Mouse (Mus musculus) embryonic facial prominence, embryonic 12.5 days (tissue): ENCODE measurements around the gene Rnf208. TPM values are rescaled to one million over a fixed set of nuclear protein-coding genes. Genes with fewer than 3 reads are reported as not detected.

Source experiments
- ATAC-seq: fragments of 200-750 bp; cut with Nextera tagmentation; 2 replicates; pipeline ENCODE4 v1.8.0; 2017; ENCODE audit not compliant: insufficient number of reproducible peaks, insufficient read depth, low FRiP score, low TSS enrichment
- H3K27ac ChIP-seq: fragments of 300-500 bp; sonication (generic); 2 replicates; pipeline ENCODE4 v1.5.1; 2016; ENCODE audit warnings: mild to moderate bottlenecking
- H3K27me3 ChIP-seq: fragments of 300-500 bp; sonication (generic); 2 replicates; pipeline ENCODE4 v1.6.1; 2016; ENCODE audit warnings: mild to moderate bottlenecking, moderate library complexity
- H3K36me3 ChIP-seq: fragments of 300-500 bp; sonication (generic); 2 replicates; pipeline ENCODE4 v1.6.1; 2016; ENCODE audit warnings: mild to moderate bottlenecking
- H3K4me1 ChIP-seq: fragments of 300-500 bp; sonication (generic); 2 replicates; pipeline ENCODE4 v1.6.1; 2016
- H3K4me2 ChIP-seq: fragments of 300-500 bp; sonication (generic); replicated peaks from 2 replicates; pipeline ENCODE4 v1.6.1; 2016; ENCODE audit warnings: mild to moderate bottlenecking, moderate library complexity
- H3K4me3 ChIP-seq: fragments of 300-500 bp; sonication (generic); 2 replicates; pipeline ENCODE4 v1.5.1; 2016; ENCODE audit warnings: mild to moderate bottlenecking
- H3K9ac ChIP-seq: fragments of 300-500 bp; sonication (generic); 2 replicates; pipeline ENCODE4 v1.6.1; 2016; ENCODE audit warnings: mild to moderate bottlenecking, moderate library complexity
- H3K9me3 ChIP-seq: fragments of 300-500 bp; sonication (generic); 2 replicates; pipeline ENCODE4 v1.6.1; 2016; ENCODE audit warnings: mild to moderate bottlenecking, moderate library complexity
- WGBS: fragments of 180-500 bp; shearing (Covaris S2); methylation state at CpG from one replicate; pipeline ENCODE4 v1.1.7; 2016; 5-methylcytosine and 5-hydroxymethylcytosine counted together
- polyA plus RNA-seq: library from polyadenylated mRNA; unstranded; fragments of >200 nt; fragmentation: Nextera tagmentation; extraction: Ambion mirVana; gene quantifications from 2 replicates; pipeline ENCODE4 v1.2.1, GENCODE M21; 2016

Rnf208 gene
- polyA plus RNA-seq, 1 experiment from 2014 or later: 9.4 TPM

DNA sequence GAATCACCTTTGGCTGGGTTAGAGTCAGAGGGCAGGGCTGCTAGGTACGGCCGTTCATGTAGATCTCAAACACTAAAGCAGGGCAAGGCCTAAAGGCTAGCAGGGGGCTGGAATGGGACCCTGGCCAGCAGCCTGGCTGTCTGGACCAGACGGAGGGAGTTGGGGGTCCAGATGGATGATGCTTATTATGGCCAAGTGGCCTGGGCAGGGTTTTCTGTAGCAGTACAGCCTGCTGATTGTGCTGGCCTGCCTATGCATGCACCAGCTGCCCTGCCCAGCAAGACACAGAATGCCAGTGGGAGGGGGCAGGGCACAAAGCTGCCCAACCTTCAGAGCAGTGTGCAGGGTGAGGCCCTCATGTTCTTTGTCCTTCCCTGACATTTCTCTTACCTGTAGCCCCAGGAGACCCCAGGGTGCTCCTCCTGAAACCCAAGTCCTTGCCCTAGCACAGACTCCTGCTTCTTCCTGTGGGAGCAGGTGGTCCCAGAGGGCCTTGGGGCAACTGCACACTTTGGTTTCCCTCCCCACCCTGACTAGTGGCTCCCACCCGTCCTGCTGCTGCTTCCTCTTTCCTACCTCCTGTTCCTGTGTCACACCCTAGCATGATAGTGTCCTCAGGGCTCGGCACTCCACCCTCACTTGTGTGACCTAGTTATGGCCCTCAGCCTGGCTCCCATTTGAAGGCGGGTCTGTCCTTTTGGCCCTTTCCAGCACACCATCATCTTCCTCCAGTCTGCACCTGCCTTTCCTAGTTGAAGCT lies 24.0 kb downstream of the Rnf208 start:
- Histone ChIP-seq H3K4me3 (no peak overlapping the region), H3K4me2 (0 out of 2 replicates have a peak overlapping the region, but pooled peaks have one; percentile 3), H3K9me3 (no peaks in the 10 kb centered on the region), H3K27me3 (peaks cover 23% of the 10 kb centered on the region), H3K27ac (no peak overlapping the region), H3K9ac (no peak overlapping the region), H3K36me3 (peaks cover 32% of the 10 kb centered on the region), H3K4me1 (peaks cover 40% of the 10 kb centered on the region)
- 74% methylated on average over 6 of the region's 6 CpGs for WGBS
- no peak for ATAC-seq

DNA sequence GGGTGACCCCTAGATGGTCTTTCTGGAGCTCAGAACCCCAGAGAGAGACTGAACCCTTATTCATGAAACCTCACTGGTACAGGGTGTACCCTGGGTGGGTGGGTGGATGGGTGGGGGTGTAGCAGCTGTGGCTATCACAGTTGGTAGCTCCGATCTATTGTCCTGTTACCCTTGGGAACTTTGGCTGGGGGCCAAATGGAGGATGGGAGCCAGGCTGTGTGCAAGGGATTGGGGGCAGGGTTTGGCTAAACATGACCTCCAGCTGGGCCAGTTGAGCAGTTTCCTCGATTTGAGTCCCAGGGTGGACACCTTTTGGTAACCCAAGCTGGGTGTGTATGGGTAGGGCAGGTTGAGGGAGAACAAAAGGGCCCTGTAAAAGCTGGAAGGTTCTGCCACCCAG lies 24.7 kb downstream of the Rnf208 start:
- no peaks in the 10 kb centered on the region for H3K9me3 ChIP-seq
- H3K9ac ChIP-seq: no peak overlapping the region
- H3K27ac ChIP-seq: no peak overlapping the region
- peaks cover 46% of the 10 kb centered on the region for H3K4me1 ChIP-seq
- no peak for ATAC-seq
- H3K4me3 ChIP-seq: no peak overlapping the region
- peaks cover 32% of the 10 kb centered on the region for H3K36me3 ChIP-seq
- H3K27me3 ChIP-seq: peaks cover 23% of the 10 kb centered on the region
- WGBS: 57% methylated on average over 2 of the region's 2 CpGs
- H3K4me2 ChIP-seq: 0 out of 2 replicates have a peak overlapping the region, but pooled peaks have one; percentile 3

DNA sequence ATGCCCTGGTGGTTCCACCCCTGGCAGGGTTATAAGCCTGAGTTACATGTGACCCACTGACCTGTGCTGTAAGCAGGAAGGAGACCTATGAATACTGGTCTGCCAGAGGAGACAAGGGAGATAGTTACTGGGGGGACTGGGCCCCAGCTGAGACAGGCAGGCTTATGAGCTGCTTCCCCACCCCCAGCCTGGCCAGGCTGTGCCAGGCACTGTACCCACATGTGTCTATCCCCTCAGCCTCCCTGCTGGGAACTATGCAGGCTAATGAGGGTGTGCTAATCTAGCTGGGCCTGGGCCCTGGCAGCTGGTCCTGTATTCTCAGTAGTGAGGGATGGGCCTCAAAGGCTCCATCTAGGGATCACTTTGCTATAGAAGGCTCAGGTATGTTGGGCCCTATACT lies 25.2 kb downstream of the Rnf208 start:
- Histone ChIP-seq H3K36me3 (peaks cover 32% of the 10 kb centered on the region), H3K9ac (no peak overlapping the region), H3K27ac (no peak overlapping the region), H3K27me3 (peaks cover 23% of the 10 kb centered on the region), H3K4me3 (no peak overlapping the region), H3K4me2 (no peak overlapping the region), H3K9me3 (no peaks in the 10 kb centered on the region), H3K4me1 (peaks cover 46% of the 10 kb centered on the region)
- no peak for ATAC-seq

DNA sequence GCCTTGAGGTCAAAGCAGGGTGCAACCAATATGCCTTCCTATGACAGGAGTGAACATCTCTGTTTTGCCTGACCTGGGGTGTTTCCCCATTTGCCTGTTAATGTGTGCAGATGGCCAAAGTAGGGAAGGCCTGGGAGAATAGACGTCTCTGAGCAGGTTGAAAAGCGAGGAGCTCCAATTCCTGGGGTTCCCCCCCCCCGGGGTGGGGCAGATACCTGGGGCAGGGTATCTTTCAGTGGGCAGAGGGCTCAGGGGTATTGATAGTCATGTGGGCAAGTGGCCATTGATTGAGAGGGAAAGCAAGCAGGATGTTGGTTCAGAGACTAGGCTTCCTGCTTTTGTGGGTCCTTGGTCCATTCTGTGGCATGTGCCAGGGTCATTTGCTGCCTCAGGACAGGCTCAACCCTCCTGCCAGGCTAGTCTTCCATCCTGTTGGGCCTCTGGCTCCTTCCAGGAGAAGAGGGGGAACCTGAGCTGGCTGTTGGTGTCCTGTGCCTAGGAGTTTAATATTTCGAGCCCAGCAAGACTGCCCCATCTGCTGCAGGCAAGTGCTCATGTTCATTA lies 25.8 kb downstream of the Rnf208 start:
- 70% methylated on average over 4 of the region's 4 CpGs for WGBS
- Histone ChIP-seq H3K27me3 (peaks cover 23% of the 10 kb centered on the region), H3K27ac (no peak overlapping the region), H3K9me3 (no peaks in the 10 kb centered on the region), H3K9ac (no peak overlapping the region), H3K4me3 (no peak overlapping the region), H3K4me2 (no peak overlapping the region), H3K4me1 (peaks cover 46% of the 10 kb centered on the region), H3K36me3 (peaks cover 32% of the 10 kb centered on the region)
- no peak for ATAC-seq

DNA sequence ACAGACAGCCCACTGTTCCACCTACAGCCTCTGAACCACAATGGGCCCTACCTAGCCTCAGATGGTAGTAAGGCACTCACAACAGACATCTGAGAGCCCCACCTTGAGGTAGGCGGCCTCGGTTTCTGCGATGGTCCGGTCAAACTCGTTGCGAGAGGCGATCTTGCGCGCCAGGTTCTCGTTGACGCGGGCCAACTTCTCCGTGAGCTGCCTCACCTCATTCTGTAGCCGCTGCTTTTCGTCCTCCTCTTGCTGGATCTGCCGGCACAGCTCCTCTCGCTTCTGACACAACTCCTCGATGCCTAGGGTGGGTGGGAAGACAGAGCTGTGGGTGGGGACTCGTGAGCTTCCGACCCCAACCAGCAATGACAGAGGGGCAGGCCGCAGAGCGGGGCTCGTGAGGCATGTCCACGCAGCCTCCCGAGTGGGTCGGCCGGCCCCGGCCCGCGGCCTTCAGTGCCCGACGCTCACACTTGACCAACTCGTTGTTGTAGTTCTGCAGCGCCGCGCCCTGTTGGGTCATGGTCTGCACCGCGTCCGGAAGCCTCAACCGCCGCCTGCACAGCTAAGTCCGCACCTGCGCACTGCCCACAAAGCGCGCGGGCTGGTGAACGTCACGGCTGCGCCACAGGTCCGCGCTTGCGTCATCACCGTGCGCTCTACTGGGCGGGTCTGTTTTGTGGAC lies 29.9 kb downstream of the Rnf208 start, which contains the start of the genes Ssna1 and Anapc2:
Gene Ssna1 (minus strand): TSS at position 612 of the 685 bp plus-strand sequence.
Gene Anapc2 (plus strand): TSS at position 652 of the 685 bp plus-strand sequence.
- H3K9ac ChIP-seq: peak within 1 kb of the TSS; percentile 86
- H3K36me3 ChIP-seq: peaks cover 59% of the 10 kb centered on the region
- 1% methylated on average over 55 of the region's 55 CpGs for WGBS

DNA sequence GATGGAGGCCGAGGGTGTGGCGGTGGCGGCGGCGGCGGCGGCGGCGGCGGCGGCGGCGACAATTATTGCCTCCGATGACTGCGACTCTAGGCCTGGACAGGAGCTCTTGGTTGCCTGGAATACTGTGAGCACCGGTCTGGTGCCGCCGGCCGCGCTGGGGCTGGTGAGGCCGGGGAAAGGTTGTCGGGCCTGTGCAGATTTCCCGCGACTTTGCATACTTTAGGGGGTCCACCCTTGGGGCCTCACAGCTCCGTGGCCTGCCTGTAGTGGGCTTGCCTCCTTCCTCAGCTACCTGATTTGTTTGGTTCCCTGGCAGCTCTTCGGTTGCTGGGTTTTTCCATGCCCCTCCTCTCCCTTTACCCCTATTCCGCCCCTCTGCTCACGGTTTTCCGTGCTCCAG lies 30.5 kb downstream of the Rnf208 start:
- Histone ChIP-seq H3K4me1 (peaks cover 21% of the 10 kb centered on the region), H3K27me3 (no peaks in the 10 kb centered on the region), H3K9me3 (no peaks in the 10 kb centered on the region), H3K4me2 (peak overlapping the region; percentile 97), H3K27ac (0 out of 2 replicates have a peak overlapping the region, but pooled peaks have one; percentile 82), H3K9ac (peak overlapping the region; percentile 86), H3K36me3 (peaks cover 61% of the 10 kb centered on the region), H3K4me3 (peak overlapping the region; percentile 94)
- under 1% methylated on average over 29 of the region's 29 CpGs for WGBS
- peak; percentile 36; the same call in 1 of the 2 replicates for ATAC-seq

More for the DNA sequence above, 29.9 kb downstream of the Rnf208 start, which contains the start of the genes Ssna1 and Anapc2:
- Histone ChIP-seq H3K27me3 (no peaks in the 10 kb centered on the region), H3K9me3 (no peaks in the 10 kb centered on the region), H3K27ac (peak within 1 kb of the TSS; percentile 82), H3K4me1 (peaks cover 23% of the 10 kb centered on the region), H3K4me3 (peak within 1 kb of the TSS; percentile 94), H3K4me2 (peak within 1 kb of the TSS; percentile 97)
- ATAC-seq: peak; percentile 92

DNA sequence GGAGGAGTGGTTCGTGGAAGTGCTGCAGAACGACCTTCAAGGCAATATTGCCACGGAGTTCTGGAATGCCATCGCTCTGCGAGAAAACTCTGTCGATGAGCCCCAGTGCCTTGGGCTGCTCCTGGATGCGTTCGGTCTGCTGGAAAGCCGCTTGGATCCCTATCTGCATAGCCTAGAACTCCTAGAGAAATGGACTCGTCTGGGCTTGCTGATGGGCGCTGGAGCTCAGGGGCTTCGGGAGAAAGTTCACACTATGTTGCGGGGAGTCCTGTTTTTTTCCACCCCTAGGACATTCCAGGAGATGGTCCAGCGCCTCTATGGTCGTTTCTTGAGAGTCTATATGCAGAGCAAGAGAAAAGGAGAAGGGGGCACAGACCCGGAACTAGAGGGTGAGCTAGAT lies 31.0 kb downstream of the Rnf208 start:
- Histone ChIP-seq H3K36me3 (peaks cover 66% of the 10 kb centered on the region), H3K4me3 (peak overlapping the region; percentile 94), H3K9me3 (no peaks in the 10 kb centered on the region), H3K4me1 (peaks cover 21% of the 10 kb centered on the region), H3K9ac (peak overlapping the region; percentile 86), H3K27me3 (no peaks in the 10 kb centered on the region), H3K27ac (no peak overlapping the region), H3K4me2 (peak overlapping the region; percentile 97)
- WGBS: 36% methylated on average over 16 of the region's 16 CpGs
- ATAC-seq: no peak

DNA sequence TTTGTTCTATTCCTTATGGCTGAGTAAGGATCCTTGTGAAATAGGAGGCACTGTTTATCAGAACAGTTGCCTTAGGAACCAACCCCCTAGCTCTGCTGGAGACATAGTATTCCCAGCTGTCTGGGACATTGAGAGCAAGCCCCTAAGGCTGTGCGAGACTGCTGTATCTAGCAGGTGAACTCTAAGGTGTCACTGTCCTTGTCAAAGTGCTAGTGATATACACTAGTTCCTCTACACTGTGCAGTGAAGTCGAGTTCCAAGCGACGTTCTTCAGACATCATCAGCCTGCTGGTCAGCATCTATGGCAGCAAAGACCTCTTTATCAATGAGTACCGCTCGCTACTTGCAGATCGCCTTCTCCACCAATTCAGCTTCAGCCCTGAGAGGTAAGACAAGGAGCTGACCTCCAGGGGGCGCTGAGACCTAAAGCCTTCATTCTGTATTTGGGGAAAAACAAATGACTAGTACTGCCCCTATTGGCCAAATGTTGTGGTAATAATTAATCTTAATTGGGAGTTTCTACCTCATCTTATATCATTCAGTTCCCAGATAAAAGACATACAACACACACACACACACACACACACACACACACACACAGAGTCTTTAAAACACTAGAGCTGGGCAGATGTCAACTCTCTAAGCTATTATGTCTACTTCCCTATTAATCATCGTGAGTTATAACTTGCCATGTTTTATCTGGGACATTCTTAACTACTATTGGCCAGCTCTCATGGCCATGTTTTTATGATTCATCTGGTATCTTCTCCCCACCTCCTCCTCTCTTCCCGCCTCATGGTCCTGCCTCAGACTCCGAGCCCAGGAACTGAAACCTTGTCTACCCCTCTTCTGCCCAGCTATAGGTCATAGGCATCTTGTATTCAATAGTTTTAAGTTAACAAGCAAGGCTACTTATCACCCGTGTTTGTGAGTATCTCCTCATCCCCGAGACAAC lies 37.1 kb downstream of the Rnf208 start:
- ATAC-seq: no peak
- WGBS: 65% methylated on average over 13 of the region's 13 CpGs

DNA sequence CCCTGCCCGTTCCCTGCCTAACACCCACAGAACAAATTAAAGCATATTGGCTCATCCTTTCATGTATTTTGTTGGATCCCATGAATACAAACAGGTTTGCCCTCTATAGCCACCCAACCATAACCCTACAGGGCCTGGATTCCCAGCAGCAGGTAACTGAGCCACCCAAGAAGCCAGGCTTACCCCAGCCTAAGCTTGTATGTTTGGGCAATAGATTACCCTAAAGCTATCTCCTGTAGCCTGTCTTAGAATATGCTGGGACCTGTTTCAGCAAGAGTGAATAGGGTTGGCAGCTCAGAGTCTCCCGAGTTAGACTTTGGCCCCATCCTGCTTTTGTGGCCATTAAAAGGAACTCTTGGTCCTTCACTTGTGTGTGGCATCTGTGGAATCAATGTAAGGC lies 43.5 kb downstream of the Rnf208 start:
- Histone ChIP-seq H3K27me3 (peaks cover 37% of the 10 kb centered on the region), H3K4me2 (no peak overlapping the region), H3K4me3 (no peak overlapping the region), H3K9ac (no peak overlapping the region), H3K4me1 (peaks cover 7% of the 10 kb centered on the region; the same call in 1 of the 2 replicates), H3K36me3 (peaks cover 53% of the 10 kb centered on the region), H3K27ac (no peak overlapping the region), H3K9me3 (no peaks in the 10 kb centered on the region)
- 83% methylated on average over 2 of the region's 2 CpGs for whole genome bisulfite sequencing
- ATAC-seq: no peak

More for the DNA sequence above, 37.1 kb downstream of the Rnf208 start:
- no peaks in the 10 kb centered on the region for H3K9me3 ChIP-seq
- peaks cover 93% of the 10 kb centered on the region for H3K36me3 ChIP-seq
- no peak overlapping the region for H3K4me2 ChIP-seq
- no peak overlapping the region for H3K9ac ChIP-seq
- H3K27me3 ChIP-seq: no peaks in the 10 kb centered on the region
- no peak overlapping the region for H3K4me3 ChIP-seq
- no peaks in the 10 kb centered on the region for H3K4me1 ChIP-seq
- H3K27ac ChIP-seq: no peak overlapping the region

DNA sequence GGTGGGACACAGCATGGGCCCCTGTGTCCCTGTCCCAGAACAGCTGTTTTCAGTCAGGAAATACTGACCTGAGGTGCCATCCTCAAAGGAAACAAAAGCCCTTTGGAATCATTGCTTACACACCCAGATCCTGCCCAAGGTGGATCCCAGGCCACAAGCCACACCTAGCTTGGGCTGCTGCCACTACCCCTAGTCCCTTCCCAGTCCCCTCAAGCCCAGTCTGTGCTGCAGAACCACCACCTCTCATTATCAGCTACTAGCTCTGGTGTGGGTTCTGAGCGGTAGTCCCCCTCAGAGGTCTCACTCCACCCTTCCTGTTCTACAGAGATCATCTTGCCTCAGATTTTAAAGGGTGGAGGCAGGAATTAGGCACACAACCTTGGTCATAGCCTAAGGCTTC lies 44.3 kb downstream of the Rnf208 start:
- peaks cover 10% of the 10 kb centered on the region; the same call in 1 of the 2 replicates for H3K4me1 ChIP-seq
- 63% methylated on average over 1 of the region's 1 CpGs for WGBS
- no peak overlapping the region for H3K4me2 ChIP-seq
- no peak for ATAC-seq
- peaks cover 46% of the 10 kb centered on the region for H3K36me3 ChIP-seq
- H3K27ac ChIP-seq: peak overlapping the region; percentile 60; the same call in 1 of the 2 replicates
- no peak overlapping the region for H3K9ac ChIP-seq
- peaks cover 44% of the 10 kb centered on the region for H3K27me3 ChIP-seq
- no peaks in the 10 kb centered on the region for H3K9me3 ChIP-seq
- H3K4me3 ChIP-seq: no peak overlapping the region
